Mouse (Mus musculus) CH12.LX (cell line): ENCODE results near the gene Ice1. TPM values are rescaled to one million over a fixed set of nuclear protein-coding genes. Genes with fewer than 3 reads are reported as not detected.

ENCODE experiments used
- DNase-seq: peaks from one replicate; pipeline ENCODE4 v3.0.0-alpha.2; 2013; ENCODE audit errors: extremely low read depth
- H3K27ac ChIP-seq: 2 replicates; pipeline ENCODE4 v1.5.1; 2012; ENCODE audit warnings: low read depth, mild to moderate bottlenecking, control low read depth, moderate library complexity; ENCODE audit not compliant: insufficient read depth
- H3K27me3 ChIP-seq: replicated peaks from 2 replicates; pipeline ENCODE3; 2012; ENCODE audit warnings: inconsistent platforms
- H3K36me3 ChIP-seq, 2 experiments: replicated peaks in 1 of 2; 2 replicates each; pipeline versions ENCODE3 to v1.6.1; 2012; ENCODE audit warnings: inconsistent platforms in 1 of 2, low read length in 1 of 2, mild to moderate bottlenecking in 1 of 2, mixed read lengths in 1 of 2, moderate library complexity in 1 of 2; ENCODE audit not compliant: control insufficient read depth in 1 of 2, insufficient read depth in 1 of 2
- H3K4me1 ChIP-seq, 2 experiments: 2 replicates each; pipeline ENCODE4 v1.6.1; 2012; ENCODE audit warnings: inconsistent platforms in 1 of 2, moderate library complexity in 1 of 2; ENCODE audit not compliant: insufficient read depth in 2 of 2, control insufficient read depth in 1 of 2
- H3K4me2 ChIP-seq: 2 replicates; pipeline ENCODE4 v1.6.1; 2012; ENCODE audit warnings: low read depth, mild to moderate bottlenecking, control low read depth; ENCODE audit not compliant: poor library complexity, insufficient read depth, severe bottlenecking
- H3K4me3 ChIP-seq, 3 experiments: fragments of 150-350 bp in 1 of 3; sonication (generic) in 1 of 3; replicated peaks in 1 of 3; 2 replicates each; pipeline versions ENCODE3 to v1.5.1; 2011 to 2012; ENCODE audit warnings: low read depth in 2 of 3, low read length in 2 of 3, mild to moderate bottlenecking in 2 of 3, moderate library complexity in 2 of 3, control low read depth in 1 of 3, improper control_type of control experiment in 1 of 3, inconsistent platforms in 1 of 3, mixed read lengths in 1 of 3; ENCODE audit not compliant: poor library complexity in 1 of 3
- H3K79me2 ChIP-seq: replicated peaks from 2 replicates; pipeline ENCODE4 v1.6.1; 2012; ENCODE audit warnings: mild to moderate bottlenecking, moderate library complexity; ENCODE audit not compliant: control insufficient read depth, poor library complexity, insufficient read depth, severe bottlenecking; ENCODE audit errors: extremely low read depth
- H3K9ac ChIP-seq: 2 replicates; pipeline ENCODE4 v1.6.1; 2012; ENCODE audit warnings: low read depth, mild to moderate bottlenecking, control low read depth, moderate library complexity; ENCODE audit not compliant: insufficient read depth
- H3K9me3 ChIP-seq: replicated peaks from 2 replicates; pipeline ENCODE3; 2012; ENCODE audit warnings: low read length, inconsistent platforms, mixed read lengths
- CHD2 ChIP-seq: IDR thresholded peaks from 2 replicates; pipeline ENCODE4 v1.6.1; 2011; ENCODE audit warnings: low read length, improper control_type of control experiment
- CTCF ChIP-seq, 2 experiments: IDR thresholded peaks in 1 of 2; conservative IDR thresholded peaks in 1 of 2; 2 replicates each; pipeline ENCODE4 v1.5.1; 2011 to 2012; ENCODE audit warnings: low read depth in 2 of 2, low read length in 2 of 2, improper control_type of control experiment in 1 of 2, inconsistent platforms in 1 of 2, mild to moderate bottlenecking in 1 of 2, moderate library complexity in 1 of 2
- E2F4 ChIP-seq: IDR thresholded peaks from 2 replicates; pipeline ENCODE4 v1.6.1; 2011; ENCODE audit warnings: low read depth, low read length, improper control_type of control experiment; ENCODE audit not compliant: insufficient replicate concordance
- GABPA ChIP-seq: IDR thresholded peaks from 2 replicates; pipeline ENCODE4 v1.6.1; 2012; ENCODE audit warnings: low read depth, low read length, improper control_type of control experiment, inconsistent platforms; ENCODE audit not compliant: insufficient replicate concordance
- HCFC1 ChIP-seq: IDR thresholded peaks from 2 replicates; pipeline ENCODE4 v1.6.1; 2012; ENCODE audit warnings: low read depth, mild to moderate bottlenecking, inconsistent platforms, low read length, improper control_type of control experiment
- IRF4 ChIP-seq: IDR thresholded peaks from 2 replicates; pipeline ENCODE4 v1.6.1; 2014; ENCODE audit warnings: low read depth, mild to moderate bottlenecking, inconsistent platforms, low read length, improper control_type of control experiment
- JUN ChIP-seq: IDR thresholded peaks from 2 replicates; pipeline ENCODE4 v1.6.1; 2011; ENCODE audit warnings: low read depth, mild to moderate bottlenecking, low read length, improper control_type of control experiment, moderate library complexity; ENCODE audit not compliant: insufficient read depth
- MAX ChIP-seq: IDR thresholded peaks from 2 replicates; pipeline ENCODE4 v1.6.1; 2011; ENCODE audit warnings: low read length, improper control_type of control experiment
- POLR2A ChIP-seq: IDR thresholded peaks from 2 replicates; pipeline ENCODE4 v1.6.1; 2011; ENCODE audit warnings: low read depth, mild to moderate bottlenecking, improper control_type of control experiment, low read length
- RCOR1 ChIP-seq: conservative IDR thresholded peaks from 2 replicates; pipeline ENCODE4 v1.6.1; 2012; ENCODE audit warnings: low read depth, mild to moderate bottlenecking, inconsistent platforms, low read length, improper control_type of control experiment
- SIN3A ChIP-seq: IDR thresholded peaks from 2 replicates; pipeline ENCODE4 v1.6.1; 2012; ENCODE audit warnings: low read length, improper control_type of control experiment, inconsistent platforms
- TBP ChIP-seq: conservative IDR thresholded peaks from 2 replicates; pipeline ENCODE4 v1.6.1; 2011; ENCODE audit warnings: low read depth, low read length, improper control_type of control experiment
- USF1 ChIP-seq: IDR thresholded peaks from 2 replicates; pipeline ENCODE4 v1.6.1; 2014; ENCODE audit warnings: low read depth, mild to moderate bottlenecking, inconsistent platforms, low read length, improper control_type of control experiment
- USF2 ChIP-seq: conservative IDR thresholded peaks from 2 replicates; pipeline ENCODE4 v1.6.1; 2011; ENCODE audit warnings: low read depth, low read length, improper control_type of control experiment
- ZKSCAN1 ChIP-seq: IDR thresholded peaks from 2 replicates; pipeline ENCODE4 v1.6.1; 2012; ENCODE audit warnings: low read depth, inconsistent platforms, low read length, improper control_type of control experiment, borderline replicate concordance
- ZNF384 ChIP-seq: IDR thresholded peaks from 2 replicates; pipeline ENCODE4 v1.6.1; 2012; ENCODE audit warnings: low read depth, low read length, improper control_type of control experiment, inconsistent platforms
- dilution Hi-C: fragments of 300-500 bp; cut with MboI; formaldehyde crosslinking; loops from 2 replicates; pipeline ENCODE4 v1.14.3; 2020; ENCODE audit warnings: low sequenced_read_pairs; ENCODE audit not compliant: extremely low pct_unique_long_range_greater_than_20kb, extremely low pct_ligation_motif_present
- in situ Hi-C: fragments of 300-500 bp; cut with MboI; formaldehyde crosslinking; loops from 3 replicates; pipeline ENCODE4 v1.14.3; 2019; ENCODE audit warnings: low sequenced_read_pairs, low pct_ligation_motif_present, low pct_unique_long_range_greater_than_20kb, mixed read lengths
- polyA plus RNA-seq: library from polyadenylated mRNA; unstranded; fragments of >175 nt; gene quantifications from 2 replicates; pipeline ENCODE4 v1.2.1, GENCODE M21; 2012; ENCODE audit warnings: low read depth; ENCODE audit not compliant: insufficient read length
- total RNA-seq, 2 experiments: library from RNA; depleted of rRNA; stranded (reverse); fragments of 300-350 nt in 1 of 2; fragments of >200 nt in 1 of 2; gene quantifications; 2 replicates each; pipeline ENCODE4 v1.2.3; 2012 to 2014

Gene Ice1
- total and polyA plus RNA-seq, 3 experiments = 25.5 to 29.5 (median 25.8) TPM

- Histone ChIP-seq H3K27me3 (no peaks in the 10 kb centered on the region), H3K9me3 (no peaks in the 10 kb centered on the region), H3K4me1 (peaks cover 6 to 23% of the 10 kb centered on the region in 2 experiments), H3K27ac (no peak overlapping the region), H3K4me2 (no peak overlapping the region), H3K36me3 (peaks cover 2 to 31% of the 10 kb centered on the region in 2 experiments), H3K4me3 (no peak overlapping the region)
- DNase-seq = no peak
- dilution Hi-C loops = no loop called here
- in situ Hi-C loops = no loop called here
- TF ChIP-seq HCFC1 = no peak
- no peak for TF ChIP-seq ZKSCAN1
- no peak for TF ChIP-seq GABPA
- no peak for TF ChIP-seq ZNF384
- no peak for TF ChIP-seq TBP
- TF ChIP-seq MAX = no peak
- TF ChIP-seq POLR2A = no peak
- TF ChIP-seq CHD2 = no peak
- TF ChIP-seq USF1 = no peak
- TF ChIP-seq SIN3A = no peak
- TF ChIP-seq, all 38 proteins: peak for 0
- peaks cover 20% of the 10 kb centered on the region for H3K79me2 ChIP-seq
- no peak overlapping the region for H3K9ac ChIP-seq
Observed at GRCm38 (mm10) chr13:70626416-70626815, 11.0 kb downstream of the Ice1 start.

- Histone ChIP-seq H3K4me2 (no peak overlapping the region), H3K79me2 (peaks cover 15% of the 10 kb centered on the region), H3K4me1 (peaks cover 4 to 15% of the 10 kb centered on the region in 2 experiments; a peak in 2 of 4 replicates), H3K27ac (no peak overlapping the region), H3K4me3 (no peak overlapping the region), H3K27me3 (no peaks in the 10 kb centered on the region), H3K36me3 (peaks cover 2 to 35% of the 10 kb centered on the region in 2 experiments), H3K9me3 (no peaks in the 10 kb centered on the region), H3K9ac (no peak overlapping the region)
- in situ Hi-C loops = no loop called here
- DNase-seq = no peak
- TF ChIP-seq E2F4 (no peak), JUN (no peak)
- dilution Hi-C loops = no loop called here
Observed at GRCm38 (mm10) chr13:70625665-70626064, 11.8 kb downstream of the Ice1 start.

- DNase-seq = no peak
- H3K27me3 ChIP-seq = no peaks in the 10 kb centered on the region
- no peak overlapping the region for H3K4me2 ChIP-seq
- H3K36me3 ChIP-seq = peaks cover 8 to 47% of the 10 kb centered on the region in 2 experiments
- in situ Hi-C loops = no loop called here
- H3K4me1 ChIP-seq = peaks cover 0 to 10% of the 10 kb centered on the region in 2 experiments; a peak in 2 of 4 replicates
- dilution Hi-C loops = no loop called here
- H3K79me2 ChIP-seq = peaks cover 12% of the 10 kb centered on the region
- no peak overlapping the region for H3K27ac ChIP-seq
- H3K9me3 ChIP-seq = no peaks in the 10 kb centered on the region
- no peak overlapping the region for H3K9ac ChIP-seq
- TF ChIP-seq USF1 (no peak), USF2 (no peak), CTCF (conservative IDR thresholded peaks at IDR 0.05 in 1 of 2, IDR thresholded peaks at IDR 0.05 in 1 of 2; ENCODE audit: low read depth in 2 of 2, low read length in 2 of 2) (no peak), RCOR1 (no peak), IRF4 (no peak)
- H3K4me3 ChIP-seq = no peak overlapping the region
Observed at GRCm38 (mm10) chr13:70624445-70624844, 13.0 kb downstream of the Ice1 start.
